Mouse (Mus musculus) limb, embryonic 14.5 days (tissue): ENCODE data around the gene Cntnap5a. TPM values are rescaled to one million over a fixed set of nuclear protein-coding genes. Genes with fewer than 3 reads are reported as not detected.
"Not testable (repeated sequence)": the region's sequence is repeated elsewhere in the genome, so short reads cannot be mapped to it uniquely, and the experiment has no call there.

ENCODE experiments used
- ATAC-seq: fragments of 200-750 bp; cut with Nextera tagmentation; 2 replicates; pipeline ENCODE4 v1.8.0; 2017; ENCODE audit warnings: low read depth, moderate number of reproducible peaks, moderate TSS enrichment; ENCODE audit not compliant: low FRiP score
- DNase-seq: peaks from one replicate; pipeline ENCODE4 v3.0.0-alpha.2; 2015; ENCODE audit warnings: low spot score
- H3K27ac ChIP-seq: fragments of 300-500 bp; sonication (generic); replicated peaks from 2 replicates; pipeline ENCODE4 v1.5.1; 2014; ENCODE audit warnings: low read depth, mild to moderate bottlenecking, low read length, moderate library complexity, mixed read lengths
- H3K27me3 ChIP-seq: fragments of 300-500 bp; sonication (generic); 2 replicates; pipeline ENCODE4 v1.6.1; 2014; ENCODE audit warnings: low read length, mixed read lengths; ENCODE audit not compliant: control insufficient read depth, insufficient read depth
- H3K36me3 ChIP-seq: fragments of 300-500 bp; sonication (generic); 2 replicates; pipeline ENCODE4 v1.6.1; 2014; ENCODE audit warnings: mild to moderate bottlenecking, low read length, moderate library complexity, mixed read lengths; ENCODE audit not compliant: control insufficient read depth, insufficient read depth
- H3K4me1 ChIP-seq: fragments of 300-500 bp; sonication (generic); 2 replicates; pipeline ENCODE4 v1.6.1; 2014; ENCODE audit warnings: antibody characterized with exemption, low read length, mixed read lengths; ENCODE audit not compliant: control insufficient read depth, insufficient read depth
- H3K4me2 ChIP-seq: fragments of 300-500 bp; sonication (generic); replicated peaks from 2 replicates; pipeline ENCODE4 v1.6.1; 2014; ENCODE audit warnings: low read depth, mild to moderate bottlenecking, low read length, moderate library complexity; ENCODE audit not compliant: severe bottlenecking
- H3K4me3 ChIP-seq: fragments of 300-500 bp; sonication (generic); replicated peaks from 2 replicates; pipeline ENCODE4 v1.5.1; 2014; ENCODE audit warnings: low read length
- H3K9ac ChIP-seq: fragments of 300-500 bp; sonication (generic); 2 replicates; pipeline ENCODE4 v1.6.1; 2014; ENCODE audit warnings: mild to moderate bottlenecking, low read depth, low read length, moderate library complexity; ENCODE audit not compliant: severe bottlenecking
- H3K9me3 ChIP-seq: fragments of 300-500 bp; sonication (generic); 2 replicates; pipeline ENCODE4 v1.6.1; 2016; ENCODE audit warnings: low read length; ENCODE audit not compliant: control insufficient read depth
- POLR2A ChIP-seq: fragments of 200-500 bp; IDR thresholded peaks from 2 replicates; pipeline ENCODE4 v1.8.0; 2012; ENCODE audit warnings: inconsistent platforms, mild to moderate bottlenecking, moderate library complexity, borderline replicate concordance; ENCODE audit not compliant: insufficient read depth, insufficient read length; ENCODE audit errors: extremely low read depth
- WGBS: fragments of 180-500 bp; shearing (Covaris S2); extraction: QIAGEN DNeasy Blood & Tissue Kit; methylation state at CpG from one replicate; pipeline ENCODE4 v1.1.7; 2014; 5-methylcytosine and 5-hydroxymethylcytosine counted together
- polyA plus RNA-seq, 2 experiments: library from polyadenylated mRNA; depleted of rRNA in 1 of 2; stranded (reverse) in 1 of 2; unstranded in 1 of 2; fragments of >200 nt; fragmentation: Nextera tagmentation in 1 of 2; extraction: Ambion mirVana in 1 of 2; gene quantifications; 2 replicates each; pipeline versions ENCODE4 v1.2.1 to v1.2.3; 2012 to 2014

The Cntnap5a gene
- polyA plus RNA-seq, 2 experiments = 0.03 TPM

DNA sequence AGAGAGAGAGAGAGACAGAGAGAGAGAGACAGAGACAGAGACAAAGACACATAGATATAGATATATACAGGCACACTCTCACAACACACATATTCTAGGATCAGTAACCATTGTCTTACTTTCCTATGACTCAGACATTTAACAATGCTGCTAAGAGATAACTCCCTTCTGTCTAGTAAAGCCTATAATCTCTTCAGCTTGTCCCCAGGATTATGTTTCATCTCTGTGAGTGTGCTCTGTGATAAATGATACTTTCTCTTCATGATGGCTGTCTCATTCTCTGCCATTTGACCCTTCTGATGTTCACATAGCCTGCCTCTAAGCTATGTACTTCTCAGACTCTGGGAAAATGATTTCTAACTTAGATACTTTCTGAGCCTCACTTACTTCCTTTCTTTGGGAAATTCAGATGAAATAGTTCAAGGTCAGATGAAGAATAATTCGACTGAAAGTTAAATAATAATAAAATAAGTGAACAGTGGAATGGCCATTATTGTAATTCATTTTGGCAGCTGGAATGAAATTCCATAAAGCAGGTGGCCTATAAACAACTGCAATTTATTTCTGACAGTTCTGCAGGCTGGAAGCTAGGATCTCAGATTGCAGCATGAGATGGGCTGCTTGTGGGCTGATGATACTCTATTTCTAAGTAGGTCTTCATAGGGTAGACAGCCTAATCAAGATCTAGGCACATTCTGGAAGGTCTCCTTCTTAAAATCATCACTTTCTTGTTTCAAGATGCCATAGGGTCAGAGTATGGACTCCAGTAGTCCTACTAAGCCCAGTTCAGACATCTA, 444.1 kb downstream of the Cntnap5a start:
- 31% methylated on average over 1 of the region's 1 CpGs for WGBS
- H3K9me3 ChIP-seq = no peaks in the 10 kb centered on the region
- no peak overlapping the region for H3K9ac ChIP-seq
- H3K36me3 ChIP-seq = no peaks in the 10 kb centered on the region
- no peak overlapping the region for H3K4me2 ChIP-seq
- TF ChIP-seq POLR2A = no peak
- H3K27me3 ChIP-seq = no peaks in the 10 kb centered on the region
- DNase-seq (peak; percentile 16), ATAC-seq (peak; percentile 81)
- H3K27ac ChIP-seq = no peak overlapping the region
- H3K4me3 ChIP-seq = no peak overlapping the region
- H3K4me1 ChIP-seq = no peaks in the 10 kb centered on the region

DNA sequence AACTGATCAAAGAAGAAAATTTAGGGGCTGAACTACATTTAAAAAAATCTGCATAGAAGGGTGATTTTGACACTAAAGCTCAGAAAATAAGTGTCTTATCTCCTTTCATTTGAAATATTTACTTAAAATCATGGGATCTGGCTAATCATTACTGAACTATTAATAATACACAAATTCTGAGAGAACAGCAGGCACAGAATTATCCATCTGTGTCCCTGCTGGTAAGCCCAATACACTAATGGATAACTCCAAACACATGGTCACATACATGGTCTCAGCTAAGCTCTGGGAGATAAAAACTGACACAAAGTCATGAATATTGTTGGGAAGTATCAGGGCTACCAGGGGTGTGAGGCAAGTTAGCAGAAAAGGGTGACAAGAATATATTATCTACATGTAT, 447.9 kb downstream of the Cntnap5a start:
- Histone ChIP-seq H3K27me3 (no peaks in the 10 kb centered on the region), H3K9ac (no peak overlapping the region), H3K36me3 (no peaks in the 10 kb centered on the region), H3K9me3 (no peaks in the 10 kb centered on the region), H3K4me3 (no peak overlapping the region), H3K4me1 (no peaks in the 10 kb centered on the region), H3K27ac (no peak overlapping the region), H3K4me2 (no peak overlapping the region)
- no peak for DNase-seq
- no peak for ATAC-seq
- TF ChIP-seq POLR2A = no peak

DNA sequence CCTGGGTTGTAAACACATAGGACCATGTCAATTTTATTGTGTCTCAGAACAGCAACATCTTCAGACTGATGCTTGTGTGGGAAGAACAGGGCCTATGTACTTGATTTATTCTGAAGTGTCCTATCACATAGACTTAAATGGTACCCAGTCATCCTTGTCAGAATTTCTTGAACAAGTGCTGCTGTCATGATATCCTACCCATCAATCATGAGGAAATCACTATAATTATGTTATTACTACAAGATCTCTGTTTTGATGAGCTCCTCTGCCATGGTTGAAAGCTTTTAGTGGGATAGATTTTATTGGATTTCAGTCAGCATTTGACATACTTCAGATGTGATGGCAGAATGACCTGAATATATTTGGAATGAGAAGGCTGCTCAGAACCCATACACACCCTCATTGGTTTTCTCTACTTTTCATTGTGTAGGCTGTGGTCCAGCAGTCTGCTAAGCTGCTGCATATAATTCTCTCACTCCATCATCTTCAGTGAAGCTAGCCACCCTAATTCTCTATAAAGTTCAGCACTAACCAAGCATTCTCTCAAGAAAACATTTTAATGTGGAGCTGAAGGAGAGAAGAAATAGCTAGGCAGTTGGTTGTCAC, 465.3 kb downstream of the Cntnap5a start:
- ATAC-seq (no peak), DNase-seq (no peak)
- Histone ChIP-seq H3K4me2 (no peak overlapping the region), H3K4me3 (no peak overlapping the region), H3K36me3 (no peaks in the 10 kb centered on the region), H3K9ac (no peak overlapping the region), H3K27me3 (no peaks in the 10 kb centered on the region), H3K9me3 (no peaks in the 10 kb centered on the region), H3K4me1 (no peaks in the 10 kb centered on the region), H3K27ac (no peak overlapping the region)
- no peak for TF ChIP-seq POLR2A

DNA sequence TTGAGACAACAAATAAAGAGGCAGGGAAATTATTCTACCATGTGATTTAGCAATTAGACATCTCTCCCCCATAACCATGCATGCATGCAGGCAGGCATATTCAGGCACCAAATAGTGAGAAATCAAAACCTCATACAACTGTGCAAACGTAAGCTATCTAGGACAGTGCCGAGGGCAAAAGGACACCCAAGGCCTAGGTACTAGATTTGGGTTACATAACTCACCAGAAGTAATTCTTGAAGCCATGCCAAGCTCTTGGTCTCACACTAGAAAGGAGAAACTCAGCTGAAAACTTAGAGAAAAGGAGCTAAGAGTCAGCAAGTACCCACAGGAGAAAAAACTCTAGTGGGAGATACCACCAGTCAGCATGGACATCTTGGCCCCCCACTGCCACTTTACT, 499.9 kb downstream of the Cntnap5a start:
- no peak overlapping the region for H3K4me2 ChIP-seq
- TF ChIP-seq POLR2A = no peak
- H3K27me3 ChIP-seq = no peaks in the 10 kb centered on the region
- H3K4me3 ChIP-seq = no peak overlapping the region
- 87% methylated on average over 2 of the region's 2 CpGs for WGBS
- no peaks in the 10 kb centered on the region for H3K4me1 ChIP-seq
- ATAC-seq = no peak
- DNase-seq = no peak
- H3K9me3 ChIP-seq = no peaks in the 10 kb centered on the region
- H3K27ac ChIP-seq = no peak overlapping the region
- no peaks in the 10 kb centered on the region for H3K36me3 ChIP-seq
- no peak overlapping the region for H3K9ac ChIP-seq

DNA sequence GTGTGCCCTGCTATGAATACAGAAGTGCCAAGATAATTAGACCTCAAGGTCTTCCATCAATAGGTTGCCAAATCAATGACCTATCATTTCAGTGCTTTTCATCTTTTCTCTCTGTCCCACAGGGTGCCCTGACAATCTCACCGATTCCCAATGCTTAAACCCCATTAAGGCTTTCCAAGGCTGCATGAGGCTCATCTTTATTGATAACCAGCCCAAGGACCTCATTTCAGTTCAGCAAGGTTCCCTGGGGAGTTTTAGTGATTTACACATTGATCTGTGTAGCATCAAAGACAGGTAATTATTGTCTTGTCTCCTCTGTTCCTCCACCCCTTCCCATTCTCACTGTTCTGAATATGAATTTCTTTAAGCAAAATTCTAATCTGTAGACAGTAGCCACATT, 503.6 kb downstream of the Cntnap5a start:
- H3K4me2 ChIP-seq, H3K36me3 ChIP-seq, DNase-seq, H3K4me3 ChIP-seq, H3K9me3 ChIP-seq, H3K9ac ChIP-seq, H3K27ac ChIP-seq, H3K27me3 ChIP-seq, ATAC-seq, H3K4me1 ChIP-seq: not testable (repeated sequence)
- WGBS = 89% methylated on average over 1 of the region's 1 CpGs
